Mouse (Mus musculus): ENCODE results near the gene Retreg1. TPM values are rescaled to one million over a fixed set of nuclear protein-coding genes. Genes with fewer than 3 reads are reported as not detected.

The Retreg1 gene
- polyA plus RNA-seq, 1 experiment from 2014 or later: 2.2 TPM

DNA sequence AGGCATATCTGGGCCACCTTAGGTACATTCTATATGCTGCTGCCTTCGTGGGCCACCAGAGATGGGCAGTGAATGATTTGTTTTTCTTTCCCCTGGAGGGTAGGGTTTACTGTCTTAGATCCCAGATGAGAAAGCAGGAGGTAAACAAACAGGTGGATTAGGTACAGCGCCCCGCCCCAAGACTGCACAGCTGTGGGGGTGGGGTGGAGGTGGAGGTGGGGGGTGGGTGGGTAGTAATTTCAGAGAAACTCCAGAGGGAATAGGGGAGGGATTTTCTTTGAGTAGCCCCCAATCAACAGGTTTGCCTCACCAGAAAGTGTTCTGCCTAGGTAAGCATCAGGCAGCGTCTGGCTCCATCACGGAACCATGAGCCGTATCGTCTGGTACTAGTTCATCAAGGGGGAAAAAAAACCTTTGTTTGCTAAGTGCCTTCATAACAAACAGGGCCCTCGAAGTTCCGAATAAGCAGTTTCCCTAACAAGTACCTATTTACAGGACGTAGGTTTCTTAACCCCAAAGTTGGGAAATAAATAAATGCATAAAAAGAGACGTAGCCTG is 1.1 kb downstream of the Retreg1 start:
- Histone ChIP-seq H3K4me3 (ENCODE audit: low read depth, low read length) (peak overlapping the region; percentile 71), H3K27me3 (ENCODE audit: control insufficient read depth, insufficient read depth, low read length) (peaks cover 11% of the 10 kb centered on the region), H3K4me1 (replicated peaks; ENCODE audit: control insufficient read depth, insufficient read depth, low read length) (peaks cover 5% of the 10 kb centered on the region; the same call in 1 of the 2 replicates), H3K4me2 (ENCODE audit: low read depth, low read length, severe bottlenecking) (peak overlapping the region; percentile 90), H3K36me3 (ENCODE audit: control insufficient read depth, insufficient read depth, low read length) (no peaks in the 10 kb centered on the region), H3K27ac (ENCODE audit: low read depth, low read length) (no peak overlapping the region), H3K9ac (ENCODE audit: low read length) (no peak overlapping the region), H3K9me3 (ENCODE audit: control insufficient read depth, low read length) (no peaks in the 10 kb centered on the region)
- DNase-seq (ENCODE audit: low spot score) (no peak), ATAC-seq (replicated peaks; ENCODE audit: low FRiP score) (peak; percentile 22; the same call in 1 of the 2 replicates)
- WGBS: 8% methylated on average over 11 of the region's 11 CpGs

DNA sequence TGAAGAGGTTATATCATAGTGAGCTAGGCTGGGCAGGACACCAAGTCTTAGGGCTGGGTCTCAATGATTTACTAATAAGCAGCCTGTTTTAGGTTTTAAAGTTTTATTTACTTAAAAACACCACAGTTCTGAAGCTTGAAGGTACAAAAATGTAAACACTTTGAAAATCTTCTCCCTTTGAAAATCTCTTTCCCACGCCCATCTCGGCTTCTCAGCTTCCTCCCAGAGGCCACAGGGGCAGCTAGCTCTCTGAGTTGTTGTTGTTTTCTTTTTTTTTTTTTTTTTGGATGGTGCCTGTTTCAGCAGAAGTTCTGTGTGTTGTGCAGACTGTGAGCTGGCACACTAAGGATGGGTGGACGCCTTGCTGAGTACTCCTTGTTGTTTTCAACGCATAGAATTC is 1.8 kb downstream of the Retreg1 start:
- Histone ChIP-seq H3K36me3 (ENCODE audit: control insufficient read depth, insufficient read depth, low read length) (no peaks in the 10 kb centered on the region), H3K9me3 (ENCODE audit: control insufficient read depth, low read length) (no peaks in the 10 kb centered on the region), H3K9ac (ENCODE audit: low read length) (no peak overlapping the region), H3K4me1 (replicated peaks; ENCODE audit: control insufficient read depth, insufficient read depth, low read length) (peaks cover 5% of the 10 kb centered on the region; the same call in 1 of the 2 replicates), H3K27ac (ENCODE audit: low read depth, low read length) (no peak overlapping the region), H3K27me3 (ENCODE audit: control insufficient read depth, insufficient read depth, low read length) (peaks cover 11% of the 10 kb centered on the region), H3K4me3 (ENCODE audit: low read depth, low read length) (no peak overlapping the region), H3K4me2 (ENCODE audit: low read depth, low read length, severe bottlenecking) (no peak overlapping the region)
- DNase-seq (ENCODE audit: low spot score) (no peak), ATAC-seq (replicated peaks; ENCODE audit: low FRiP score) (no peak)
- 58% methylated on average over 4 of the region's 4 CpGs for WGBS

DNA sequence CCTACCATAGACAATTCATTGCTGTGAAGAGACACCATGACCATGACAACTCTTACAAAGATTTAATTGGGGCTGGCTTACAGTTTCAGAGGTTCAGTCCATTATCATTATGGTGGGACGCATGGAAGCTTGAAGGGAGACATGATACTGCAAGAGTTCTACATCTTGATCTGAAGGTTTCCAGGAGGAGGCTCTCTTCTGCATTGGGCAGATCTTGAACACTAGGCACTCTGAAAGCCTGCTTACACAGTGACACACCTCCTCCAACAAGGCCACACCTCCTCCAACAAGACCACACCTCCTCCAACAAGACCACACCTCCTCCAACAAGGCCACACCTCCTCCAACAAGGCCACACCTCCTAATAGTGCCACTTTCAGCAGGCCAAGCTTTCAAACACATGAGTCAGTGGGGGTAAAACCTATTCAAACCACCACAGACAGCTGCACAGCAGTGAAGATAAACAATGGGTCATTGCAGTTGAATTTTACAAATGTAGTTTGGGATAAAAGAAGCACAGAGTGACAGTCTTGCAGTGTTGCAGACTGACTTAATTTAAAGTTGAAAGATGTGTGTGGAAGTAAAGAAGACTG is 4.7 kb downstream of the Retreg1 start:
- no peak for ATAC-seq (replicated peaks; ENCODE audit: low FRiP score)
- DNase-seq (ENCODE audit: low spot score): no peak
- H3K4me2 ChIP-seq (ENCODE audit: low read depth, low read length, severe bottlenecking): no peak overlapping the region
- H3K9ac ChIP-seq (ENCODE audit: low read length): no peak overlapping the region
- H3K9me3 ChIP-seq (ENCODE audit: control insufficient read depth, low read length): no peaks in the 10 kb centered on the region
- WGBS: 90% methylated on average over 1 of the region's 1 CpGs
- no peak overlapping the region for H3K27ac ChIP-seq (ENCODE audit: low read depth, low read length)
- no peaks in the 10 kb centered on the region for H3K36me3 ChIP-seq (ENCODE audit: control insufficient read depth, insufficient read depth, low read length)
- 0 out of 2 replicates have a peak, but pooled peaks cover 3% of the 10 kb centered on the region for H3K4me1 ChIP-seq (replicated peaks; ENCODE audit: control insufficient read depth, insufficient read depth, low read length)
- H3K4me3 ChIP-seq (ENCODE audit: low read depth, low read length): no peak overlapping the region
- H3K27me3 ChIP-seq (ENCODE audit: control insufficient read depth, insufficient read depth, low read length): peaks cover 3% of the 10 kb centered on the region; the same call in 1 of the 2 replicates

DNA sequence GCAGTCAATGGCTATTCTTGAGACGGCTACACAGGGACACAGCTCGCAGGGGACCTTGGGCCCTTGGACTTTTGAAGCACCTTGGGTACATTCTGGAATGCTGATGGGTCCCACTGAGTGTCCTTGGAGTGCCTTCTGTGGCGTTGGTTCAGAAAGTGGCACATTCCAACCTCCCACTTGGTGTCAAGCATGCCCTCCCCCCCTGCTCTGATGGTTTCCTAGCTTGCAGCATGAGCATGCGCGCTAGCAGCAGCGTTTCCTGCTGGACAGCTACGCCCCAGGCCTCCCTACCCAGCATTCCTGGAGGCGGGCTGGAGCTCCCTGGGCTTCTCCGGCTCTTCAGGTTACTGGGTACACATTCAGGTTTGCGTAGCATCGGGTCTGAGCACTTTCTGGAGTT is 7.6 kb downstream of the Retreg1 start:
- no peaks in the 10 kb centered on the region for H3K9me3 ChIP-seq (ENCODE audit: control insufficient read depth, low read length)
- H3K9ac ChIP-seq (ENCODE audit: low read length): no peak overlapping the region
- DNase-seq (ENCODE audit: low spot score) (no peak), ATAC-seq (replicated peaks; ENCODE audit: low FRiP score) (no peak)
- H3K4me1 ChIP-seq (replicated peaks; ENCODE audit: control insufficient read depth, insufficient read depth, low read length): no peaks in the 10 kb centered on the region; the same call in 1 of the 2 replicates
- no peak overlapping the region for H3K4me3 ChIP-seq (ENCODE audit: low read depth, low read length)
- H3K27me3 ChIP-seq (ENCODE audit: control insufficient read depth, insufficient read depth, low read length): no peaks in the 10 kb centered on the region
- WGBS: 82% methylated on average over 11 of the region's 11 CpGs
- H3K4me2 ChIP-seq (ENCODE audit: low read depth, low read length, severe bottlenecking): no peak overlapping the region
- no peaks in the 10 kb centered on the region for H3K36me3 ChIP-seq (ENCODE audit: control insufficient read depth, insufficient read depth, low read length)
- H3K27ac ChIP-seq (ENCODE audit: low read depth, low read length): no peak overlapping the region

DNA sequence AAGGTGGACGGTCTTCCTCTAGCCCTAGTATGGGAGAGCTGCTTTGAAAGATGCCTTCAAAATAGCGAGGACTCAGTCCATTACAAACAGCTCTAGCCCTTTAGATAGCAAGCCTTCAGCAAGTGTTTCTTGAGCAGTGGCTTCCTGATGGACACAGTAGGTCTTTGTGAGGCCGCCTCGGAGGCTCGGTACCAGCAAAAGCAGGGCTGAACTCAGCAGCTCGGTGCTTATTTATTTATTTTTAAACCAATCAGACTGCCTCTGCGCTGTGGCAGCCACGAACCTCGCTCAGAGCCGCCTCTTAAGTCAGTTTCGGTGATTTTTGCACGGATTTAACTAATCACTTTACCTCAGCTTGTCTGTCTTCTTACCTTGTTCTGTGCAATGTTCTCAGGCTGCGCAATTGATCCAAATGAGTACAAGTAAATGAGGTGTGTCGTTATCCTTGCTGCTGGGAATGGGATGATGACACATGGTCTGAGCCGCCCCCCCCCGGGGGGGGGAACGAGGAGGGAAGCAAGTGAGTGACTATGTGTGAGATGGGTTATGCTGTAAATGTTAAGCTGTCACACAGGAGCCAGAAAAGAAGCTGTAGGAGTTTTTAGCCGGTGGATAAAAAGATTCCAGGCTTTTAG is 11.4 kb downstream of the Retreg1 start:
- H3K4me1 ChIP-seq (replicated peaks; ENCODE audit: control insufficient read depth, insufficient read depth, low read length): no peaks in the 10 kb centered on the region; the same call in 1 of the 2 replicates
- H3K4me3 ChIP-seq (ENCODE audit: low read depth, low read length): no peak overlapping the region
- WGBS: 64% methylated on average over 18 of the region's 18 CpGs
- no peak overlapping the region for H3K9ac ChIP-seq (ENCODE audit: low read length)
- H3K27me3 ChIP-seq (ENCODE audit: control insufficient read depth, insufficient read depth, low read length): no peaks in the 10 kb centered on the region
- H3K36me3 ChIP-seq (ENCODE audit: control insufficient read depth, insufficient read depth, low read length): no peaks in the 10 kb centered on the region
- DNase-seq (ENCODE audit: low spot score) (no peak), ATAC-seq (replicated peaks; ENCODE audit: low FRiP score) (no peak)
- no peak overlapping the region for H3K27ac ChIP-seq (ENCODE audit: low read depth, low read length)
- H3K9me3 ChIP-seq (ENCODE audit: control insufficient read depth, low read length): no peaks in the 10 kb centered on the region
- H3K4me2 ChIP-seq (ENCODE audit: low read depth, low read length, severe bottlenecking): no peak overlapping the region

DNA sequence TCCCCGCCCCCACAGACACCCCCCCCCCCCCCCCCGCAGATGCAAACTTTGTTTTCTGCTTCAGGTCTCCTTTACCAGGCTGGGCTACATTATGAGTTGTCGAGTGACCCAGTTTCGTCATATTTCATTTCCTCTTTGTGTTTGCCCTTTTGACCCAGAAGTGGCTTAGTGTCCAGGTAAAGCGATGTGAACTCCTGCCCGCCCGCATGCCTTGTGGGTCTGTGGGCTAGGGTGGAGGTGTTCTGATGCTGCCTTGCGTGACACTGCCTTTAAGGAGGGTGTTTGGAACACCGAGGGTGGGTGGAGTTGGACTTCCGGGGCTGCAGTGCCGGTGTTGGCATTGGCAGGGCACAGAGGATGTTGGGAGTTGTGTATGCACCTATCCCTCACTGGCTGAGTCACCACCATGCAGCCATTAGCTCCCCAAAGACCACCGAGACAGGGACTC is 15.7 kb downstream of the Retreg1 start:
- DNase-seq (ENCODE audit: low spot score): no peak
- no peaks in the 10 kb centered on the region for H3K36me3 ChIP-seq (ENCODE audit: control insufficient read depth, insufficient read depth, low read length)
- H3K9ac ChIP-seq (ENCODE audit: low read length): no peak overlapping the region
- H3K27me3 ChIP-seq (ENCODE audit: control insufficient read depth, insufficient read depth, low read length): no peaks in the 10 kb centered on the region
- no peak overlapping the region for H3K4me2 ChIP-seq (ENCODE audit: low read depth, low read length, severe bottlenecking)
- no peak overlapping the region for H3K4me3 ChIP-seq (ENCODE audit: low read depth, low read length)
- no peaks in the 10 kb centered on the region; the same call in 1 of the 2 replicates for H3K4me1 ChIP-seq (replicated peaks; ENCODE audit: control insufficient read depth, insufficient read depth, low read length)
- no peaks in the 10 kb centered on the region for H3K9me3 ChIP-seq (ENCODE audit: control insufficient read depth, low read length)
- WGBS: 73% methylated on average over 11 of the region's 12 CpGs
- ATAC-seq (replicated peaks; ENCODE audit: low FRiP score): no peak
- H3K27ac ChIP-seq (ENCODE audit: low read depth, low read length): no peak overlapping the region

DNA sequence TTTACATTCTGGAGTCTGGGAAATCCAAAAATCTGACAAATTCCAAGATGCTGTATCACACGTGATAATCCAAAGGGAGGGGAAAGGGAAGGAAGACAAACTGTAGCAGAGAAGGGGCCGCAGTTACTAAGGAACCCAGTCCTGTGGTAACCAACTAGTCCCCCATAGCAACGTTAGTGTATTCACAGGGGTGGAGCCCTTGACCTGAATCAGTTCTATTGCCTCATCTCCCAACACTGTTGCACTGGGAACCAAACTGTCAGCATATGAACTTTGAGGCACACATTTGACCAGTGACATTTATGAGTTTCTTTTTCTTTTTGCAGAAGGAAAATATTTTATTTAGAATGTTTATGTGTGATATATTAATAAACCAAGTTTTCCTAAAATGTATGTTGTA is 16.5 kb downstream of the Retreg1 start:
- WGBS: 60% methylated on average over 3 of the region's 3 CpGs
- Histone ChIP-seq H3K27ac (ENCODE audit: low read depth, low read length) (no peak overlapping the region), H3K27me3 (ENCODE audit: control insufficient read depth, insufficient read depth, low read length) (no peaks in the 10 kb centered on the region), H3K4me1 (replicated peaks; ENCODE audit: control insufficient read depth, insufficient read depth, low read length) (no peaks in the 10 kb centered on the region), H3K9me3 (ENCODE audit: control insufficient read depth, low read length) (no peaks in the 10 kb centered on the region), H3K4me3 (ENCODE audit: low read depth, low read length) (no peak overlapping the region), H3K36me3 (ENCODE audit: control insufficient read depth, insufficient read depth, low read length) (no peaks in the 10 kb centered on the region), H3K9ac (ENCODE audit: low read length) (no peak overlapping the region), H3K4me2 (ENCODE audit: low read depth, low read length, severe bottlenecking) (no peak overlapping the region)
- ATAC-seq (replicated peaks; ENCODE audit: low FRiP score) (no peak), DNase-seq (ENCODE audit: low spot score) (no peak)

DNA sequence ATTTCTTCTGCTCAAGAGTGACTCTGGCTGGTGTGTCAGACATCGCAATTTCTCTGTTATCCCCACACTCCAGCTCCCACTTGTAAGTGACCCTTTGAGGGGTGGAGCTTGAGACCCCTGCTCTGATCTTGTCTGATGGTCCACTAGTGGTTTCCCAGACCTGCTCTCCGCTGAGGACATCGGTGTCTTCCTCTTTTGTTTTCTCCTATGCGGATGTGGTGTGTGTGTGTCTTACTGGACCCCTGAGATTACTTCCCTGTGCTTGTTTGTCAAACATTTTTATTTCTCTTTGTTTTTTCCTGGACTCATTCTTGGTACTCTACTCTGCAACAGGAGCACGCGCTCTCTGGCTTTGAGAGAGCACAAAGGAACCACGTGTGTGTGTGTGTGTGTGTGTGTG is 18.9 kb downstream of the Retreg1 start:
- no peaks in the 10 kb centered on the region for H3K27me3 ChIP-seq (ENCODE audit: control insufficient read depth, insufficient read depth, low read length)
- ATAC-seq (replicated peaks; ENCODE audit: low FRiP score) (no peak), DNase-seq (ENCODE audit: low spot score) (no peak)
- H3K9me3 ChIP-seq (ENCODE audit: control insufficient read depth, low read length): no peaks in the 10 kb centered on the region
- no peak overlapping the region for H3K4me2 ChIP-seq (ENCODE audit: low read depth, low read length, severe bottlenecking)
- no peak overlapping the region for H3K27ac ChIP-seq (ENCODE audit: low read depth, low read length)
- no peak overlapping the region for H3K4me3 ChIP-seq (ENCODE audit: low read depth, low read length)
- H3K4me1 ChIP-seq (replicated peaks; ENCODE audit: control insufficient read depth, insufficient read depth, low read length): no peaks in the 10 kb centered on the region
- H3K9ac ChIP-seq (ENCODE audit: low read length): no peak overlapping the region
- no peaks in the 10 kb centered on the region for H3K36me3 ChIP-seq (ENCODE audit: control insufficient read depth, insufficient read depth, low read length)
- 90% methylated on average over 7 of the region's 7 CpGs for WGBS

Data from forebrain, embryonic 11.5 days (tissue).